In the genomic region with DNA sequence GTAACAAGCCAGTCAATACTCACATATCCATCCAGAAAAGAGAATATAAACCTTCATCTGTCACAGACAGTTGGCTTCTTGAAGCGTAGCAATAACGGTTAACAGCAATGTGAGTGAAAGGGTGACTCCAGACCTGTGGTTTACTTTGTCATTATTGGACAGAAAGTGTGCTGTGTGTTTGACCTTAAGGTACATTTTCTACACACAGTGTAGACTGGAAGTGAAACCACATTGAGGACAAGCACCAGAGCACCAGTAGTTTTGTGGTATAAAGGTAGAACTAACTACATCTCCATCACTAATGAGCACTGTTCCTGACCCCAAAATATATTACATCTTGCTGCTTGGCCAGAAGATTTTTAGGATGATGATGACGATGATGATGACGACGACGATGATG, we compare ENCODE assay signal across 30 mouse cellular contexts.
"Had no signal": no experiment of that assay in that cellular context is flagged by ENCODE, and none has a peak within 500 bp of the region (broad histone marks: within the 10 kb centered on the region; RNA-seq: fewer than 3 reads in every experiment).

No protein-coding gene starts in this region.

- DNase-seq: heart, postnatal 10 days; heart, postnatal 14 days; heart, postnatal 36 days; heart, postnatal 4 days; kidney, adult 11 months; kidney, adult 18-20 months; kidney, adult 2 months; kidney, adult 8-10 months; kidney, adult 9 months; kidney, postnatal 10 days; kidney, postnatal 14 days; kidney, postnatal 25 days; kidney, postnatal 36 days; kidney, postnatal 4 days; layer of hippocampus, adult 9-11 months; layer of hippocampus, postnatal 36 days had no signal

- H3K9ac ChIP-seq: heart, embryonic 12.5 days; heart, embryonic 13.5 days; heart, embryonic 15.5 days; hindbrain, embryonic 12.5 days; hindbrain, embryonic 13.5 days; hindbrain, embryonic 14.5 days; hindbrain, embryonic 15.5 days; intestine, embryonic 15.5 days; kidney, embryonic 15.5 days had no signal

- H3K4me3 ChIP-seq: heart, embryonic 12.5 days; heart, embryonic 13.5 days; heart, embryonic 15.5 days; hindbrain, embryonic 10.5 days; hindbrain, embryonic 12.5 days; hindbrain, embryonic 13.5 days; hindbrain, embryonic 15.5 days; intestine, embryonic 15.5 days; kidney, embryonic 15.5 days; layer of hippocampus, adult 2 months; left cerebral cortex, adult 2 months had no signal

- H3K4me1 ChIP-seq: heart, embryonic 12.5 days; heart, embryonic 13.5 days; heart, embryonic 15.5 days; hindbrain, embryonic 10.5 days; hindbrain, embryonic 12.5 days; hindbrain, embryonic 13.5 days; hindbrain, embryonic 15.5 days; intestine, embryonic 15.5 days; kidney, embryonic 15.5 days had no signal

- H3K27ac ChIP-seq: heart, embryonic 13.5 days; heart, embryonic 15.5 days; hindbrain, embryonic 10.5 days; hindbrain, embryonic 12.5 days; hindbrain, embryonic 13.5 days; hindbrain, embryonic 14.5 days; hindbrain, embryonic 15.5 days; hindbrain, postnatal 0 days; intestine, embryonic 15.5 days; kidney, embryonic 15.5 days; kidney, postnatal 0 days; layer of hippocampus, adult 2 months; left cerebral cortex, adult 2 months had no signal

- H3K27me3 ChIP-seq: heart, embryonic 12.5 days; heart, embryonic 13.5 days; heart, embryonic 15.5 days; hindbrain, embryonic 12.5 days; hindbrain, embryonic 13.5 days; hindbrain, embryonic 15.5 days; intestine, embryonic 15.5 days; kidney, embryonic 15.5 days had no signal

- H3K4me2 ChIP-seq: heart, embryonic 12.5 days; heart, embryonic 13.5 days; heart, embryonic 15.5 days; hindbrain, embryonic 12.5 days; hindbrain, embryonic 13.5 days; hindbrain, embryonic 14.5 days; hindbrain, embryonic 15.5 days; intestine, embryonic 15.5 days; kidney, embryonic 15.5 days had no signal

- H3K36me3 ChIP-seq: hindbrain, embryonic 10.5 days; hindbrain, embryonic 12.5 days; hindbrain, embryonic 13.5 days; hindbrain, embryonic 15.5 days; intestine, embryonic 15.5 days had no signal

- H3K9me3 ChIP-seq: heart, embryonic 12.5 days; heart, embryonic 15.5 days; hindbrain, embryonic 10.5 days; hindbrain, embryonic 12.5 days; hindbrain, embryonic 13.5 days; hindbrain, embryonic 15.5 days; intestine, embryonic 15.5 days; kidney, embryonic 15.5 days had no signal
